Mouse (Mus musculus) right cerebral cortex, postnatal 25 days (tissue): Measurements from ENCODE around the gene Cmtm4.
"Not testable (repeated sequence)": the region's sequence is repeated elsewhere in the genome, so short reads cannot be mapped to it uniquely, and the experiment has no call there.

Source experiments
- DNase-seq: peaks from one replicate; pipeline ENCODE4 v3.0.0; 2022

Gene Cmtm4

GRCm38 (mm10) chr8:104334196-104334595 lies 61.4 kb downstream of the Cmtm4 start:
- DNase-seq, result no peak

GRCm38 (mm10) chr8:104333786-104334185 lies 61.8 kb downstream of the Cmtm4 start:
- no peak for DNase-seq

- no peak for DNase-seq
These were observed 62.7 kb downstream of the Cmtm4 start for GRCm38 (mm10) chr8:104332665-104333631.

- not testable (repeated sequence) for DNase-seq
These were observed 73.7 kb downstream of the Cmtm4 start, which contains the start of gene Cmtm2b for GRCm38 (mm10) chr8:104321930-104322329. Gene Cmtm2b, plus strand, starts transcription at chr8:104322230.

GRCm38 (mm10) chr8:104321267-104321666 lies 74.3 kb downstream of the Cmtm4 start, which contains the start of gene Gm11020:
Gene Gm11020, plus strand, starts transcription at chr8:104321567.
- not testable (repeated sequence) for DNase-seq

- no peak for DNase-seq
These were observed 82.3 kb downstream of the Cmtm4 start for GRCm38 (mm10) chr8:104313311-104313710.

GRCm38 (mm10) chr8:104312023-104312422 lies 83.6 kb downstream of the Cmtm4 start:
- not testable (repeated sequence) for DNase-seq

- not testable (repeated sequence) for DNase-seq
These were observed 86.0 kb downstream of the Cmtm4 start, which contains the start of the genes Gm45711 and Cmtm1 for GRCm38 (mm10) chr8:104309441-104310155. Gene Gm45711, minus strand, starts transcription at chr8:104310081. Gene Cmtm1, minus strand, starts transcription at chr8:104310145.

- not testable (repeated sequence) for DNase-seq
These were observed 87.3 kb downstream of the Cmtm4 start for GRCm38 (mm10) chr8:104308341-104308740.

GRCm38 (mm10) chr8:104304962-104305361 lies 90.6 kb downstream of the Cmtm4 start:
- no peak for DNase-seq

GRCm38 (mm10) chr8:104302536-104302935 lies 93.1 kb downstream of the Cmtm4 start:
- DNase-seq, result not testable (repeated sequence)

GRCm38 (mm10) chr8:104301577-104301976 lies 94.0 kb downstream of the Cmtm4 start:
- not testable (repeated sequence) for DNase-seq
